Mouse (Mus musculus) MEL (cell line): ENCODE results near the gene C130060K24Rik.

Experiments
- CTCF ChIP-seq, 3 experiments: IDR thresholded peaks in 2 of 3; conservative IDR thresholded peaks in 1 of 3; 2 replicates each; pipeline ENCODE4 v1.5.1; 2011 to 2012; ENCODE audit warnings: low read length in 3 of 3, low read depth in 2 of 3, mild to moderate bottlenecking in 2 of 3, improper control_type of control experiment in 1 of 3, inconsistent platforms in 1 of 3, mixed read lengths in 1 of 3, moderate library complexity in 1 of 3; ENCODE audit not compliant: control insufficient read depth in 1 of 3, insufficient read depth in 1 of 3, poor library complexity in 1 of 3, severe bottlenecking in 1 of 3
- EP300 ChIP-seq, 2 experiments: IDR thresholded peaks; 2 replicates each; pipeline ENCODE4 v1.6.1; 2011; ENCODE audit warnings: improper control_type of control experiment in 2 of 2, low read length in 2 of 2, low read depth in 1 of 2, mild to moderate bottlenecking in 1 of 2
- GATA1 ChIP-seq: IDR thresholded peaks from 2 replicates; pipeline ENCODE4 v1.6.1; 2011; ENCODE audit warnings: low read depth, low read length, improper control_type of control experiment
- HCFC1 ChIP-seq: IDR thresholded peaks from 2 replicates; pipeline ENCODE4 v1.6.1; 2012; ENCODE audit warnings: low read depth, mild to moderate bottlenecking, inconsistent platforms, low read length, improper control_type of control experiment, moderate library complexity
- KAT2A ChIP-seq: conservative IDR thresholded peaks from 2 replicates; pipeline ENCODE4 v1.6.1; 2012; ENCODE audit warnings: low read depth, low read length, improper control_type of control experiment, inconsistent platforms
- MEF2A ChIP-seq: IDR thresholded peaks from 2 replicates; pipeline ENCODE4 v1.6.1; 2014; ENCODE audit warnings: low read depth, mild to moderate bottlenecking, inconsistent platforms, low read length, improper control_type of control experiment; ENCODE audit not compliant: poor library complexity, insufficient replicate concordance, severe bottlenecking; ENCODE audit errors: extremely low read depth
- POLR2A ChIP-seq, 2 experiments: IDR thresholded peaks; 2 replicates each; pipeline ENCODE4 v1.6.1; 2011 to 2012; ENCODE audit warnings: low read length in 2 of 2, mild to moderate bottlenecking in 2 of 2, control low read depth in 1 of 2, improper control_type of control experiment in 1 of 2, low read depth in 1 of 2, moderate library complexity in 1 of 2; ENCODE audit not compliant: control insufficient read depth in 1 of 2, insufficient read depth in 1 of 2, poor library complexity in 1 of 2

DNA sequence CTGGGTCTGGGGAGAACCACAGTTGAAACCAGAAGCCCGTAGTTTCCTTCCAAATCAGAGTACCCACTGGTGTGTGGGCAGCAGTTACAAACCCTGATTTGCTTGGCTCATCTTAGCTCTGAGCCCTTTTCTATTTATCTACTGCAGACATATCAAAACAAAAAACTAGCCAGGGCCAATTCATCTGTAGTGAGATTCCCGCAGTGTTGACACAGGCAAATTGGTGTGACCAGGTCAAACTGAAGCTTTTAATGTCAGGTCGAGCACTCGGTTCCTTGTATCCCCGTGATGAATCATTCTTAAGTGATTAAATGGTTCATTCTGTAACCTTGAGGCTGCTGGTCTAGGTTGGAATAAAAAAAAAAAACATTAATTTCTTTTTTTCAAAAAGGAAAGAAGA, 32.6 kb upstream of the C130060K24Rik start:
- TF ChIP-seq CTCF (IDR thresholded peaks at IDR 0.05 in 2 of 3, conservative IDR thresholded peaks at IDR 0.05 in 1 of 3; ENCODE audit: control insufficient read depth in 1 of 3, insufficient read depth in 1 of 3, low read depth in 2 of 3, low read length in 3 of 3, poor library complexity in 1 of 3, severe bottlenecking in 1 of 3) (no peak), EP300 (IDR thresholded peaks at IDR 0.05; ENCODE audit: low read depth in 1 of 2, low read length in 2 of 2) (no peak), MEF2A (no peak), POLR2A (IDR thresholded peaks at IDR 0.05; ENCODE audit: control insufficient read depth in 1 of 2, insufficient read depth in 1 of 2, low read depth in 1 of 2, low read length in 2 of 2, poor library complexity in 1 of 2) (no peak), HCFC1 (no peak), GATA1 (no peak), KAT2A (no peak)
